Mouse (Mus musculus) liver, embryonic 14.5 days (tissue): Measurements from ENCODE around the gene BC004004. TPM values are rescaled to one million over a fixed set of nuclear protein-coding genes. Genes with fewer than 3 reads are reported as not detected.
"Not testable (repeated sequence)": the region's sequence is repeated elsewhere in the genome, so short reads cannot be mapped to it uniquely, and the experiment has no call there.

ENCODE experiments used
- ATAC-seq: fragments of 200-750 bp; cut with Nextera tagmentation; 2 replicates; pipeline ENCODE4 v1.8.0; 2017; ENCODE audit warnings: moderate number of reproducible peaks, mild to moderate bottlenecking, moderate library complexity; ENCODE audit not compliant: insufficient read depth
- DNase-seq, 3 experiments: peaks; one replicate each; pipeline ENCODE4 v3.0.0-alpha.2; 2012 to 2013; ENCODE audit warnings: low read depth in 3 of 3, low spot score in 3 of 3
- H3K27ac ChIP-seq: fragments of 300-500 bp; sonication (generic); 2 replicates; pipeline ENCODE4 v1.5.1; 2014; ENCODE audit warnings: moderate library complexity, mild to moderate bottlenecking, control low read depth, inconsistent platforms
- H3K27me3 ChIP-seq: fragments of 300-500 bp; sonication (generic); 2 replicates; pipeline ENCODE4 v1.6.1; 2014; ENCODE audit warnings: mild to moderate bottlenecking, low read length, moderate library complexity; ENCODE audit not compliant: control insufficient read depth, insufficient read depth
- H3K36me3 ChIP-seq: fragments of 300-500 bp; sonication (generic); replicated peaks from 2 replicates; pipeline ENCODE4 v1.6.1; 2014; ENCODE audit warnings: low read depth; ENCODE audit not compliant: control insufficient read depth, insufficient read depth
- H3K4me1 ChIP-seq, 2 experiments: fragments of 200-500 bp in 1 of 2; fragments of 300-500 bp in 1 of 2; sonication (generic) in 1 of 2; replicated peaks; 2 replicates each; pipeline ENCODE4 v1.6.1; 2012 to 2014; ENCODE audit warnings: antibody characterized with exemption in 1 of 2, inconsistent platforms in 1 of 2, low read length in 1 of 2; ENCODE audit not compliant: control insufficient read depth in 2 of 2, insufficient read depth in 2 of 2
- H3K4me2 ChIP-seq: fragments of 300-500 bp; sonication (generic); 2 replicates; pipeline ENCODE4 v1.6.1; 2014; ENCODE audit warnings: low read depth, mild to moderate bottlenecking, control low read depth, moderate library complexity
- H3K4me3 ChIP-seq, 2 experiments: fragments of 200-500 bp in 1 of 2; fragments of 300-500 bp in 1 of 2; sonication (generic) in 1 of 2; 2 replicates each; pipeline ENCODE4 v1.5.1; 2012 to 2014; ENCODE audit warnings: low read depth in 2 of 2, low read length in 2 of 2, mild to moderate bottlenecking in 2 of 2, control low read depth in 1 of 2, inconsistent platforms in 1 of 2, moderate library complexity in 1 of 2; ENCODE audit not compliant: insufficient read depth in 1 of 2
- H3K9ac ChIP-seq: fragments of 300-500 bp; sonication (generic); replicated peaks from 2 replicates; pipeline ENCODE4 v1.6.1; 2014; ENCODE audit warnings: mild to moderate bottlenecking, control low read depth, moderate library complexity
- H3K9me3 ChIP-seq: fragments of 300-500 bp; sonication (generic); 2 replicates; pipeline ENCODE4 v1.6.1; 2016; ENCODE audit warnings: low read length, mixed read lengths; ENCODE audit not compliant: control insufficient read depth
- CTCF ChIP-seq: IDR thresholded peaks from 2 replicates; pipeline ENCODE4 v1.5.1; 2016; ENCODE audit warnings: antibody characterized with exemption, low read depth, control low read depth
- EP300 ChIP-seq: IDR thresholded peaks from 2 replicates; pipeline ENCODE4 v1.6.1; 2016; ENCODE audit warnings: antibody characterized with exemption, low read depth
- WGBS: fragments of 180-500 bp; shearing (Covaris S2); extraction: QIAGEN DNeasy Blood & Tissue Kit; methylation state at CpG from one replicate; pipeline ENCODE4 v1.1.7; 2014; ENCODE audit not compliant: insufficient replicate concordance; 5-methylcytosine and 5-hydroxymethylcytosine counted together
- polyA plus RNA-seq, 2 experiments: library from polyadenylated mRNA; depleted of rRNA in 1 of 2; stranded (reverse) in 1 of 2; unstranded in 1 of 2; fragments of >200 nt; fragmentation: Nextera tagmentation in 1 of 2; extraction: Ambion mirVana in 1 of 2; gene quantifications; 2 replicates each; pipeline versions ENCODE4 v1.2.1 to v1.2.3; 2012 to 2014

Gene BC004004
- polyA plus RNA-seq, 2 experiments, result 26.1 to 58.1 TPM

DNA sequence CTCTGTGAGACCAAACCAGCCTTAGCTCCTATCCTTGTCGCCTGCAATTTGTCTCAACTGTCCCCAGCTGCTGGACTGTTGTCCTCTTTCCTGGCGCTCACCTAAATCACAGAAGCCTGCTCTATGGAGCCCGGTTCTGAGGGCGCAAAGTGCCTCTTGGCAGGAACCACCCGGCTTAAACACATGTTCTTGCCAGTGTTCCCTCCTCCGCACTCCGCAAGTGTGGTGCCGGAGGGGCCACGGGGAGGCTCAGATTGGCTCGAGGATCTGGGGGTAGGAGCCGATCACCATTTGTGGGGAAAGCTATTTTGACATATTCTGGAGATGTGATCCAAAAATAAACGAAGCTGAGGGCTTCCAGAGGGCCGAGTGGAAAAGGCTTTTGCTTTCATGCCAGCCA, 20.7 kb upstream of the BC004004 start:
- Histone ChIP-seq H3K9me3 (no peaks in the 10 kb centered on the region), H3K36me3 (peaks cover 29% of the 10 kb centered on the region), H3K9ac (no peak overlapping the region), H3K4me1 (peaks cover 0 to 2% of the 10 kb centered on the region in 2 experiments; a peak in 1 of 4 replicates), H3K4me2 (no peak overlapping the region), H3K4me3 (no peak overlapping the region), H3K27me3 (no peaks in the 10 kb centered on the region; the same call in 1 of the 2 replicates), H3K27ac (no peak overlapping the region)
- TF ChIP-seq EP300 (no peak), CTCF (no peak)
- WGBS, result 75% methylated on average over 13 of the region's 13 CpGs
- no peak for ATAC-seq
- DNase-seq, result no peak

DNA sequence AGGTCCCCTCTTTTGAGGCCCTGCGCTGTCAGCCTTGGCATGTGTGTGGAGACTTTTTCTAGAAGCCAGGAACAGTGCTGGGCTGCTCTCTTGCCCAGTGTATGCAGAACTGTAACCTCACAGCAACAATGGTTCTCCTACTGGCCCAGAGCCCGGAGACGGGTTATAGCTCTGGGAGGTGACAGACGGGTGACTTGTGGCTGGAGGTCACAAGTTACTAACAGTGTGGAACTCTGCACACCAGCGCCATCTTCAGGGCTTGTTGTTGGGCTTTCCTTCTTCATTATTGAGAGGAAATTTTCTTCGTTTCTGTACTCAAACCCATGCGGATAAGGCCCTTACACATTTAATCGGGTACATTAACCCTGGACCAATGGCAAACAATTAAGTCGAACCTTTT, 19.1 kb upstream of the BC004004 start:
- Histone ChIP-seq H3K9ac (no peak overlapping the region), H3K4me2 (no peak overlapping the region), H3K36me3 (peaks cover 37% of the 10 kb centered on the region), H3K27me3 (no peaks in the 10 kb centered on the region; the same call in 1 of the 2 replicates), H3K27ac (no peak overlapping the region), H3K9me3 (no peaks in the 10 kb centered on the region), H3K4me3 (no peak overlapping the region), H3K4me1 (peaks cover 0 to 4% of the 10 kb centered on the region in 2 experiments; a peak in 2 of 4 replicates)
- DNase-seq (no peak), ATAC-seq (no peak)
- WGBS, result 63% methylated on average over 9 of the region's 9 CpGs
- TF ChIP-seq EP300 (no peak), CTCF (peak; percentile 16; the same call in 1 of the 2 replicates)

- H3K36me3 ChIP-seq, result peaks cover 49% of the 10 kb centered on the region
- H3K27ac ChIP-seq, H3K27me3 ChIP-seq, H3K4me2 ChIP-seq, H3K4me3 ChIP-seq, ATAC-seq, H3K4me1 ChIP-seq, H3K9ac ChIP-seq, DNase-seq, H3K9me3 ChIP-seq: not testable (repeated sequence)
- 85% methylated on average over 14 of the region's 14 CpGs for WGBS
These were observed 17.6 kb upstream of the BC004004 start for GRCm38 (mm10) chr17:29251006-29251405.

DNA sequence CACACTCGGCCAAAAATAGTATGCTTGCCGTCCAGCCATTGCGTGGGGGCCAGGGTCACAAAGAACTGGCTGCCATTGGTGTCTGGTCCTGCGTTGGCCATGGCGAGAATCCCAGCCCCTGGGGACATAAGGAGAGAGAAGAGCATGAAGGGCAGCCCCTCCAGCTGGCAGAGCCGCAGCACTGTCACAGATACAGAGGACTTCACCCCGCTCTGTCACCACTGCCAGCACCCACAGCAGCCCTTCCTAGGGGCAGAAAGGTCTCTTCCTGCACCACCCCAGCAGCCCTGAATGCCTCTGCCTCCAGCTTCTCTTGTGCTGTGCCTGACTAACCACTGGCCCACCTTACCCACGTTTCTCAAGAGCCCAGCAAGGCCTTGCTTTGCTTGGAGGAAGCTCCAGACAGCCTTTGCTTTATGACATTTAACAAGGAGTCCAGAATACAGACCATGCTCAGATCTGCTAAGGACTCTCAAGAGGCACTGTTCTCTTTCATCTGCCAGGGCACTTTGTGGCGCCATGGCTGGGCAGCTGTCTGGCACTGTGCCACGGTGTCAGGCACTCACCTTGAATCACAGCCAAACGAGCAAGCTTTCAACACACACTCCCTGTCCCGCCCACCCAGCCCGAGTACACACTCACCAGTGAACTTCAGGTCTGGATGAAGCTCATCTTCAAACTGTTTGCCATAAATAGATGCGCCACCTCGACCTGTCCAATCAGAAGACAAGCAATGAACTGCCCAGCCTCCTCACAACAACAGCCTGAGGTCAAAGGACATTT, 16.8 kb upstream of the BC004004 start:
- Histone ChIP-seq H3K4me1 (peaks cover 0 to 4% of the 10 kb centered on the region in 2 experiments; a peak in 2 of 4 replicates), H3K4me2 (no peak overlapping the region), H3K9ac (no peak overlapping the region), H3K27me3 (no peaks in the 10 kb centered on the region), H3K9me3 (no peaks in the 10 kb centered on the region), H3K36me3 (peaks cover 49% of the 10 kb centered on the region), H3K4me3 (no peak overlapping the region), H3K27ac (no peak overlapping the region)
- ATAC-seq, result peak; percentile 31; the same call in 1 of the 2 replicates
- DNase-seq, result no peak
- TF ChIP-seq CTCF (no peak), EP300 (no peak)
- 73% methylated on average over 15 of the region's 15 CpGs for WGBS

DNA sequence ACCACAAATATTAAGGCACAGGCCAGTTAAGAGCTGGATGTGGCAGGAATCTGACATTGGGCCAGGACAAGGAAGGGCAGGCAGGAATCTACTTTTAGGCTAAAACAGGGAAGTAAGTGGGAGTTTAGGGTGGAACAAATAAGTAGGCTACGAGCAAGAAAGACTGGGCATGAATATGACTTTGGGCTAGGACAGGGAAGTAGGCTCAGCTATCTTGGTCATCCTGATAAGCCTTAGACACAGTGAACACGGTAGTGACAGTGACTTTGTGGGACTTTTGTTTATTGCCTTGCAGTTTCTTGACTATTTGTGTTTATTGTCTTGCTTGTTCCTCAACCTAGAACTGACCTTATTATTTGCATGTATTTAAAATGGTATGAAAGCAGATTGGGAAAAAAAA, 15.4 kb upstream of the BC004004 start:
- no peak overlapping the region for H3K9ac ChIP-seq
- H3K4me3 ChIP-seq, result no peak overlapping the region
- H3K27ac ChIP-seq, result no peak overlapping the region
- TF ChIP-seq CTCF (no peak), EP300 (no peak)
- no peaks in the 10 kb centered on the region for H3K9me3 ChIP-seq
- H3K4me1 ChIP-seq, result peaks cover 0 to 4% of the 10 kb centered on the region in 2 experiments; a peak in 2 of 4 replicates
- ATAC-seq (no peak), DNase-seq (no peak)
- H3K36me3 ChIP-seq, result peaks cover 63% of the 10 kb centered on the region
- H3K4me2 ChIP-seq, result no peak overlapping the region
- H3K27me3 ChIP-seq, result no peaks in the 10 kb centered on the region
- 46% methylated on average over 2 of the region's 2 CpGs for WGBS
